Mouse (Mus musculus) cortical plate, adult 2 months (tissue): ENCODE results near the gene Mtg1.

ENCODE experiments used
- CTCF ChIP-seq: fragments of 200-500 bp; IDR thresholded peaks from 2 replicates; pipeline ENCODE4 v1.5.1; 2011; ENCODE audit warnings: mild to moderate bottlenecking, control low read depth, low read length; ENCODE audit not compliant: insufficient read depth; ENCODE audit errors: extremely low read depth
- POLR2A ChIP-seq: fragments of 200-500 bp; IDR thresholded peaks from 2 replicates; pipeline ENCODE4 v1.6.1; 2011; ENCODE audit warnings: mild to moderate bottlenecking, low read length, control low read depth; ENCODE audit not compliant: insufficient read depth; ENCODE audit errors: extremely low read depth

- TF ChIP-seq POLR2A (no peak), CTCF (no peak)
Measured at GRCm38 (mm10) chr7:140122765-140123164, 14.6 kb upstream of the Mtg1 start.
